Mouse (Mus musculus): Measurements from ENCODE around the gene E4f1.

The E4f1 gene

DNA sequence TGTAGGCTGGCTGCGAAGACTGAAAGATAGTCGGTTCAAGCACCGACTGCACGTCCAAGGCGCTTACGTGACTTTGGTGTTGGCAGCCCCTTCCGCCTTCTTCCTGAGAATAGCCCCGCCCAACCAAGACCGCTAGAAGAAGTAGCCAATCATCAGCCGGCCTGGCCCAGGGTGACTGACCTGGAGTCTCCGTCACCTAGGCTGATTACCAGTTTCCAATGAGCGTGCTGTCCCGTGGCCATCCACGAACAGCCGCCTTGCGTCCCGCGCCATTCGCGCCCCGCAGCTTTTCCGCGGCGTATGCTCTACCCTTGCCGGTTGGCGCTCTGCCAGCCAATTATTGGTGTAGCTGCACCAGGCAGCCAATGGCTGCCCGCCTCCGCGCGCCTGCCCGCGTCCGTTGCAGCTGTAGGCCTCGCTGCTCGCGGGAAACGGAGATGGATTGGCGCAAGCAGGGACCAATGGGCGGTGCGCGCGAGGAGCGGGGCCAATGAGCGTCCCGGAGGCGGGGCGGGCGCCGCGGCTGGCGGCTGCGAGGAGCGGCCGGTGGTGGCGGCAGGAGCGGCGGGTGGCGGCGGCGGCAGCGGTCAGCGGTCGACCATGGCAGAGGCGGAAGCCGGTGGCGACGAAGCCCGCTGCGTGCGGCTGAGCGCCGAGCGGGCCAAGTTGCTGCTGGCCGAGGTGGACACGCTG is at the start of gene E4f1, which contains the start of gene Pgp:
Gene E4f1 (minus strand): TSS at position 404 of the 693 bp plus-strand sequence.
Gene Pgp (plus strand): TSS at position 483 of the 693 bp plus-strand sequence.
- DNase-seq, result peak; percentile 99

DNA sequence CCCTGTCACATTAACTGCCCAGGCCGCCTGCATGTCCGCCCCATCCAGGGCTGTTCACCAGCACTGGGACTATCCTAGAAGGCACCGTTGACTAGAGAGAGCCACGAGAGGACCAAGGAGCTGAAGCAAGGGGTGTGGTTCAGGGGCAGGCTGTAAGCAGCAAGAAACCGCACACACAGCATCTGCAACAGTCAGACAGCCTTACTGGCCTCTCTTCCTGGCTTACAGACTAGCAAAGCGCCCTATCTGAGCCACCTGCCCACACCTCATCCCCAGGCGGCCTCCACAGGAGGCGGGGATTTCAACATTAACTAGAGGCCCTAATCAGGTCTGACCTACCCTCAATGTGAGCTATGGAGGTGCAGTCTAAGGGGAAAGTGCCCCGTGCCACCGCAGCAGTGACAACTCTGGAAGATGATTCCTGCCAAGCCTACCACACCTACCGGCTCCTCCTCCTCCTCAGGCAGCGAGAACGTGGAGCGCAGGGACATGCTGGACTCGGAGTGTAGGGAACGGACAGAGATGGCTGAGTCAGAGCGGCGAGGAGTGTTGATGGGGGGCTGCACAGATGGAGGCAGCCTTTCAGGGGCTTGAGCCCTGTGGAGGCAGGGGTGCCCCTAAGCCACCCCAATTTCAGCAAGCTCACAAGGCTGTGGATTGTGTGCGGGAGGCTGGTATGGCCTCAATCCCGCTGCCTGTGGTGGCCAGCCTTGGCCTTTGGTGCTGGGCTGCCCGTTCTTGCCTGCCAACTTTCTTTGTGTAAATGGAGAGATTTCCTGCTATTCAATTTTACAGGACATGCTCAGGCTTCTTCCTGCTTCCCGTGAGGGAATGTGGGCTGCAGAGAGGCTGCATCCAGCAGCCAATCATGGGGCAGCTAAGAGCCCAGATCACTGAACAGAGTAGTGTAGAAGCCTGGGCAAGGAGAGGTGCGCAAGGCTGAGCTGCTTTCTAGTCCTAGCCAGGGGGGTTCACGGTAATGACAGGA is 44.5 kb upstream of the E4f1 start:
- peak; percentile 10 for DNase-seq

DNA sequence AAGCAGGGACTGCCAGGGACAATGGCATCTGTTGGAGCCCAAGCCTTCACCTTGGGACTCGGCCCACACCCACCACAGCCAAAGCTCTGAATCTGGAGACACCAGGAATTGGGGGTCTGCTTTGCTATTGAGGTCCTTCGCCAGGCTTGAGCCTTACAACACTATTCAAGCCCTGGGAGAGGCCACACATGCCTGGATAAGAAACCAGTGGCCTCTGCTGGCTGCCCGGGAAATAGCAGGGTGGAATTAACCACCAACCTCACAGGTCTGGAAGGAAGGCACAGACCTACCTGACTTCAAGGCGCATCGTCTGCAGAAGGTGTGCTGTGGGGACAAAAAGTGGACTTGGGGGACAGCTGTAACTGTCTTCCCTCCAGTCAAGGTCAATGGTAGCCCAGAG is 43.5 kb upstream of the E4f1 start:
- peak; percentile 72 for DNase-seq

DNA sequence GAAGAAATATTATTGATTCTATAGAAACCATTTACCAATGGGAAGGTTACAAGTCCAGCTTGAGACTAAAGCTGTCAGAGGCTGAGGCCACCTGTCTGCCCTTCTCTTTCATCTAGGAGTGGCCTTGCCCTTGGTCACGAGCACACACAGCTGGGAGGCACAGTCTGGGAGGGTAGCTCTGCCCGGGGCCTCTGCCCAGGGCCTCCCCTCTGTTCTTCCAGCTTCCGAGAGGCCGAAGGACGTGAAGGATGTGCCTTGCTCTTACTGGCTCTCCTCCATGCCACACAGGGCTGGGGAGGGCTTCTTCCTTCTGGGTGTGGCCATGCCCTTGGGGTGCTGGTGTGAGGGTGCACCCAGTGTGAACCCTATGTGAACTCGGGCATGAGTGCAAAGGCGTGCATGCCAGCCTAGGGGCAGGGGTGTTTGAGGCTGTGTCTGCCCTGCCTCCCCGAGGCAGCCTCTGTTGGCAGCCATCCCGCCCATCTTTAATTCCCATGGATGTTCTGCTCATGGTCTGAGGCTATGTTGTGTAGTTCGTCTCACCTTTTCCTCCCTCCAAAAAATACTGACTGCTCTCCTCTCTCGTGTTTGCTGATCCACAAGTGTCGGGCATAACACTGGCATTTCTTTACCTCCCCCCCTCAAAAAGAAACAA is 37.8 kb upstream of the E4f1 start:
- DNase-seq, result no peak

DNA sequence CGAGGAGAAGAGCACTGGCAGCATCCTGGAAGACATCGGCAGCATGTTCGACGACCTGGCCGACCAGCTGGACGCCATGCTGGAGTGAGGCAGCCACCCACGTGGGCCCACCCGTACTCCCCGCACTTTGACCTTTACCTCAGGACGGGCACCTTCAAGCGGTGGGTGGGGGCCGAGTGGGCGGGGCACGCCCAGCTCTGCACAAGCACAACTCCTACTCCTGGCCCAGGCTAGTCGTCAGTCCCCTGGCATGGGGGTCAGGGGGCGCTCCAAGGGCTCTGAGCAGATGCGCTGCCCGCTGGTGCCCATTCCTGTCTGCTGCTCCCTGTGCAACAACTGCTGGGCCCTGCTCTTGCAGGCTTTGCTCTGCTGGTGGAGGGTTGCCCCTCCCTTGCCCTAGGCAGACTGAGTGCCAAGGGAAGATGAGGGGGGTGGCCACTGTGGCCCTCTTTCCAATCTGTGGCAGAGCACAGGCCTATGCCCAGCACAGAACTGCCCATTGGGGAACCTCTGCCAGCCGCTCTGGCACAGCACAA is 37.1 kb upstream of the E4f1 start:
- no peak for DNase-seq

DNA sequence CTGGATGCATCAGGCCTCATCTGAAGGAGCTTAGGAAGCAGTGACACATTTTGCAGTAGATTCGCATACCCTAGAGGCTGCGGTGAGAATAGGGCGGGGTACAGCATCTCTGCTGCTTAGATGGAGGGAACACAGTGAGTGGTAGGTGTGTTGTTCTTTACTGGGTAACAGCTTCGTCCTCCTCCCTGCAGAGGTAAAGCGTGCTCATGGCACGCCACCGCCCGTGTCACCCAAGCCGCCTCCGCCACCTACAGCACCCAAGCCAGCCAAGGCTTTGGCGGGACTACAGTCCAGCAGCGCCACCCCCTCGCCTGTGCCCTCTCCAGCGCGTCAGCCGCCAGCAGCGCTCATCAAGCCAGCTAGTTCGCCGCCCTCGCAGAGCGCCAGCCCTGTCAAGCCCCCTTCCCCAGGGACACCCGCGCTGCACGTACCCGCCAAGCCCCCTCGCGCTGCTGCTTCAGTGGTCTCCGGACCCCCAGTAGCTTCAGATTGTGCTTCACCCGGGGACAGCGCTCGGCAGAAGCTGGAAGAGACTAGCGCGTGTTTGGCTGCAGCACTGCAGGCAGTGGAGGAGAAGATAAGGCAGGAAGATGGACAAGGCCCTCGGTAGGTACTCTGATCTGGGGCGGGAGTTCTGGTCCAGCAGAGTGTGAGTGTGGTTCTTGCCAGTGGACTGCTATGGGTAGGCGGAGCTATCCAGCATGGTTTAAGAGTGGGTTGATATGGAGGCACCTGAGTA is 36.4 kb upstream of the E4f1 start:
- DNase-seq, result no peak

DNA sequence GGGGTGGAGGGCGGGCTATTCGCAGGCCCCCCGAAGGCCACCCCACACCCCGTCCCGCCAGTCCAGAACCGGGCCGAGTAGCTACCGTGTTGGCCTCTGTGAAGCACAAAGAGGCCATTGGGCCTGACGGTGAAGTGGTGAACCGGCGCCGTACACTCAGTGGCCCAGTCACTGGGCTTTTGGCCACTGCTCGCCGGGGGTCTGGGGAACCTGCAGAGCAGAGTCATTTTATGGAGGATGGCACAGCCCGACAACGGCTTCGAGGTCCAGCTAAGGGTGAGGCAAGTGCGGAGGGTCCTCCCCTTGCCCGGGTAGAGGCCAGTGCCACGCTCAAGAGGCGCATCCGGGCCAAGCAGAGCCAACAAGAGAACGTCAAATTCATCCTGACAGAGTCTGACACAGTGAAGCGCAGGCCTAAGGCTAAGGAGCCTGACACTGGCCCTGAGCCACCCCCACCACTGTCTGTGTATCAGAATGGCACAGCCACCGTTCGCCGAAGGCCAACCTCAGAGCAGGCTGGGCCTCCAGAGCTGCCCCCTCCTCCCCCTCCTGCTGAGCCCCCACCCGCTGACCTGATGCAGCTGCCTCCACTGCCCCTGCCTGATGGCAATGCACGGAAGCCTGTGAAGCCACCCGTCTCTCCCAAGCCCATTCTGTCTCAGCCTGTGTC is 35.3 kb upstream of the E4f1 start:
- no peak for DNase-seq

DNA sequence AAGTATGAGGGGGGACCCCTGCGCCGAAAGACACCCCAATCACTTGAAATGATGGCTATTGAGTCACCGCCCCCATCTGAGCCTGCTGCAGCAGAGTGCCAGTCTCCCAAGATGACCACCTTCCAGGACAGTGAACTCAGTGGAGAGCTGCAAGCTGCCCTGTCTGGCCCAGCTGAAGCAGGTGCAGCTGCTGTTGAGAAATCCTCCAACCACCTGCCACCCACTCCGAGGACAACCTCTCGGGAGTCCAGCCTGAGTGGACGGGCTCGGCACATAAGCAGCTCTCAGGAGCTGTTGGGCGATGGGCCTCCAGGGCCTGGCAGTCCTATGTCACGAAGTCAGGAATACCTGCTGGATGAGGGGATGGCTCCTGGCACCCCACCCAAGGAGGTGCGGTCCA is 34.0 kb upstream of the E4f1 start:
- no peak for DNase-seq

DNA sequence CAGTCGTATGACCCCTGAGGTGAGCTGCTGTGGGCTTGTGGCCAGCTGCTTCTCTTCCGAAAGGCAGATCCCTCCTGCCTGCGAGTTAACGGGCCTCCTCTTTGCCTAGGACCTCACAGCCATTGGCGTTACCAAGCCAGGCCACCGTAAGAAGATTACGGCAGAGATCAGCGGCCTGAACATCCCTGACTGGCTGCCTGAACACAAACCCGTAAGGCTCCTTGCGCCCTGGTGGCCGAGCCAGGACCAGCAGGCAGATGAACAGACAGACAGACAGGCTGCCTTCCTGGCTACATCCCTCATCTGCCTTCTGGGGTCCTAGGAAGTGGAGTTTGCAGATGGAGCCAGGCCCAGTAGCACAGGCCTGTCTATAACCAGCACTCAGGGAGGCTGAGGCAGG is 32.1 kb upstream of the E4f1 start:
- no peak for DNase-seq

DNA sequence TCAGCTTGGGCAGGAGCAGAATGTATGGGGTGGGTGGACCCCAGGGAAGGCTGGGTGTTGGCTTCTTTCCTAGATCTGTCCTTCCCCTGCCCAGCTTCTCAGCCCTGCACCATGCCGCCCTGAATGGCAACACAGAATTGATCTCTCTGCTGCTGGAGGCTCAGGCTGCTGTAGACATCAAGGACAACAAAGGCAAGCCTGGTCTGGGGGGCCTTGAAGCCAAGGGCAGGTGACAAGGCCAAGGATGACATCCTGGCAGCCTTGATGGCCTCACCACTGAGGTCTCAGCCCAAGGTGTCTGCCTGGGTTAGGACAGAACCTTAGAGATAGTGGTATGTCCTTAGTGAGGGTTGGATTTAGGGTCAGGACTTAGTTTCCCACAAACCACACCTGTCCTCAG is 25.9 kb upstream of the E4f1 start:
- no peak for DNase-seq

DNA sequence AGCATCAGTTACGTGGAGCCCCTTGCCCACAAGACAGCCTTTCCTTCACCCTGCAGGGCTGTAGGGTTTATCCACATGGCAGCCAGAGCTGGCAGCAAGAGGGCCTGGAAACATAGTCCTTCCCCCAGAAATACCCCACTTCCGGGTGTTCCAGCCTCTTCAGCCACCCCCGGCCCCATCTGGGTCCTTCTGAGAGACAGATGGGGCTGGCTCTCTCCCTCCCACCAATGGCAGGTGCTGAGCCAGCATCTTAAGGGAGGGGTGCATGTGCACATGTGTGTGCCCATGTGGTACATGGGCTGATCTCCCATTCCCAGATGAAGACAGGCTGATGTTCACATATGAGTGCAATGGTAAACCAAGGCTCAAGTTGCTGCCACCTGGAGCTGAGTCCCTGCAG is 25.3 kb upstream of the E4f1 start:
- DNase-seq, result no peak

DNA sequence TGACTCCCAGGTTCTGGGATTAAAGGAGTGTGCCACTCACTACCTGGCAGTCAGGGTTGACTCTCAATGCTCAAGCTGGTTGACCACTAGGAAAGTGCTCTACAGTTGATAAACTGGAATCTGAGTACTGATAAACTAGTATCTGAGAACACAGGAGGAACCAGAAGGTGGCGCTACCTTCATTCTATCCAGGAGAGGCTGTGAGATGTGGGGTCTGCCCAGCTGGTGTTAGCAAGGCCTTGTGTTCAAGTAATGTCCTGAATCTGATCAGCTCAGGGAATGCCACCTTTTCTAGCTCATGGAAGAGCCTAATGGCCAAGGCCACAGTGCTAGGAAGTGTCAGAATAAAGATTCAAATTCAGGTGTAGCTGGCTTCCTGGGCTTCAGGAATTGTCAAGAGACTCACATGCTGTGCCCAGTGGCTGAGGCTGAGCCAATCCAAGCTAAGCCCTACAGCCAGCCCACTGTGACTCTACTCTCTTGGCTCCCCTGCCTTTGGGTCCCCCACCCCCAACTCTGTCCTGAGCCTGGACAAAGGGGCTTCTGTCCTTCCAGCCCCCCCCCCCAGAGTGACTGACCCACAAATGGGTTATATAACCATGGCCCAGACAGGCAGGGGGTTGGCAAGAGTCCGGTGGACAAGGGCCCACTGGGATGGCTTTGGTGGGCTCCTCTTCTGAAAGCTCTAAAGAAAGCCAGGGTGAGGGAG is 24.7 kb upstream of the E4f1 start:
- peak; percentile 45 for DNase-seq

DNA sequence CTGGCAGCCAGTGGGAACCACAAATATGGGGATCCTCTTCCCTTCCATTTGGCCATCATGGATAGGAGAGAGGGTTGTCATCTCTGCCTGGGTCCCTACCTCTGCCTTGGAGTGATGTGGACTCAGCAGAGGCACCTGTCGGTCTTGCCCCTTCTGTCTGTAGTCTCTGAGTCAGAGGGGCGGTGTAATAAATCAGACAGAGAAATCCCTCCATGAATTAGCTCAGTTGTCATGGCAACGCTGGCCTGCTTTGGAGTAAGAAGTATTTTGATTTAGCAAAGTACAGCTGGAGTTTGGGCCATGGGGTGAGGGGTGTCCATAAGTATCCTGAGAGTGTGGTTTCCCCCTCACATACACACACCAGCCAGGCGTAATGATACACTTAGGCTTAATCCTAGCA is 20.3 kb upstream of the E4f1 start:
- DNase-seq, result no peak

DNA sequence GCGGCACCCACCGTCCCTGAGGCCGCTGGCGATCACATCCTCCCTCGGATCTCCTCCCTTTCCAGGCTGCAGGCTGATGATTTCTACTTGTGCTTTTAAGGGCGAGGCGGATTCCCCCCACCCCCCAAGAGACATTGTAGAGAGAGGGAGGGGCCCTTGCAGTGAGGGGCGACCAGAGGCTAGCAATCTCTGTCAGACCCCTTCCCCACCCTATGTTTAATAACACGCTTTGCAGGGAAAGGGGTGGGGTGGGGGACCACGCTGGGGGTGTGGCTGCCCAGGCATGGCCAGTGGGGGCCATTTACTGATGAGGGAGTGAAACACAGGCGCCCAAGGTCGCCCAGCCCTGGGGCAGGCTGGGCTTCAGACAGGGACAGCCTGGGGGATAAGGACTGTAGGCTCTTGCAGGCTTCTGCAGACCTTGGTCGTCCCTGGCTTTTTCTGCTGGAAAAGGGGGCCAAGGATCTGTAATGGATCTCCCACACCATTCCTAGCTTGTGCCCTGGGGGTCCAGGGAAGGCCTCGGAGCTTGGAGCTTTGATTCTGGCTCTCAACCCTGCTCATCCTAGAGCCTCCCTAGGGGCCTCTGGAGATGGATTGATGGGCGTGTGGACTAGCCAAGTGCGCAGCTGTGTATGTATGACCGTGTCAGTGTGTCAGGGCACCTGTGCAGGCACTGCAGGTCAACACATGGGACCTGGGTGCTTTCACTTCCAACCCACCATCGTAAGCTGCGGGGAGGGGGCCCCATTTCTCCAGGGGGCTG is 19.3 kb upstream of the E4f1 start:
- DNase-seq, result no peak

DNA sequence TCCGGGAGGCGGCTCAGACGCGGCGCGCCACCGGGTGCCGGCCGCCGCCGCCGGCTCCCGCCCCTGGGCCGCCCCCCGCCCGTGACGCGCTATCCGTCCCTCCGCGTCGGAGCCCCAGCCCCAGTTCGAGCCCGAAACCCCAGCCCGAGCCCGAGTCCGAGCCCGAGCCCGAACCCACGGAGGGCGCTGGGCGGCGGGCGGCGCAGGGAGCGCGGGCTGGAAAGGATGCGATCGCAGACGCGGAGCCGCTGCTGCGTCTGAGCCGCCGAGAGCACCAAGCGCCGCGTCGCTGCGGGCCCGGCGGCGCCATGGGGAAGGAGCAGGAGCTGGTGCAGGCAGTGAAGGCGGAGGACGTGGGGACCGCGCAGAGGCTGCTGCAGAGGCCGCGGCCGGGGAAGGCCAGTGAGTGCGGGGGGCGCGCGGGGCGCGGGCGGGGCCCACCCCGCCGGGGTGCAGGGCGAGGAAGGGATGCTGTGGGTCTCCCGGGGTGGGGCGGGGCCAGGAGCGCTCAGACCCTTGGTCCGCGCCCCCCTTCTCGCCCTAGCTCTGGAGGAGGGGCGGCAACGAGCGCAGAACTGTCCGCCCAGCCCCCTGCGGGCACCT is 18.6 kb upstream of the E4f1 start:
- DNase-seq, result no peak

DNA sequence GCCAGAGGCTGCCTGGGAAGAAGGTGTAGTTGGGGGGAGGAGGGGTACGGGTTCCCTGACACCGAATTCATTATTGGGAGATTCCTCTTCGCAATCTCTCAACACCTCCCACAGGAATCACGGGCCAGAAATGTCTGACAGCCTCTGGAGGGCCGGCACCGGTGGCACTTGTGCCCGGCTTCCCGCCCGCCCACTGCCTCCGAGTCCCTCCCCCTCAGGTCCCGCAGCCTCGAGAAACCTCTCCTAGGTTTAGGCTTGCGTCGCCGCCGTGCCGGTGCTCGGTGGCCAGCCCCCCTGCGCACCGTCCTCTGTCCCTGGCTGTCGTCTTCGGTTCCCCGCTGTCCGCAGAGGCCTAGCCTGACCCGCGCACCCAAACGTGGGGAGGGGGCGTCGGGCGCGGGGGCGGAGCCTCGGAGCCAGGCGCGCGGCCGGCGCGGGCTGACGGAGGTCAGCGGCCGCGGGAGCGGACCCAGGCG is 18.1 kb upstream of the E4f1 start, which contains the start of gene Caskin1:
Gene Caskin1 (plus strand): TSS at position 416 of the 476 bp plus-strand sequence.
- DNase-seq, result no peak

DNA sequence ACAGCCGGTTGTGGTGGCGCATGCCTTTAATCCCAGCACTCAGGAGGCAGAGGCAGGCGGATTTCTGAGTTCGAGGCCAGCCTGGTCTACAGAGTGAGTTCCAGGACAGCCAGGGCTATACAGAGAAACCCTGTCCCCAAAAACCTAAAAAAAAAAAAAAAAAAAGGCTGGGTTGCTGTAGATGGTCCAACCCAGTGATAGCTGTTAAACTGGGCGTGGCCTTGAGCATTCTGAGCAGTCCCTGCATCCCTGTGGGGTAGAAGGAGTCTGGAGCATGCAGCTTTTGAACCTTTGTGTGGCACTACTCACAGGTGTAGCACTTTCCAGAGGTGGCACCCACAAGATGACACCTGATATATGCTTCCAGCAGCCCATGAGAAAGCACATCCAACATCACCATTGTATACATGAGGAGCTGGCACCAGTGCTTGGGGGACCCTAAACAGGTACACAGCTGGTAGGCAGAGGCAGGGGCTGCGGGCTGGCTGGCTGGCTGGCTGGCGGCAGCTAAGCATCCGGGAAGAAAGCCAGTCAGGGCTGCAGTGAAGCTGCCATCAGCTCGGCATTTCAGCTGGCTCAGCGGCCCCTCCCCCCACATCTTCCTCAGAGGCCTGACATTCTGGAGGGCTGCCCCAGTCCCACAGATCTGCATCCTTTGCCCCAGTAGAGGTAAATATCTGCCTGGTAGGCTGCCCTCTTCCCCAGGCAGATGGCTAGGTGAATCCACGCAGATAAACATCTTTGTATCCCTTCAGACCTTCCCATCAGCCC is 15.2 kb upstream of the E4f1 start:
- DNase-seq, result no peak

DNA sequence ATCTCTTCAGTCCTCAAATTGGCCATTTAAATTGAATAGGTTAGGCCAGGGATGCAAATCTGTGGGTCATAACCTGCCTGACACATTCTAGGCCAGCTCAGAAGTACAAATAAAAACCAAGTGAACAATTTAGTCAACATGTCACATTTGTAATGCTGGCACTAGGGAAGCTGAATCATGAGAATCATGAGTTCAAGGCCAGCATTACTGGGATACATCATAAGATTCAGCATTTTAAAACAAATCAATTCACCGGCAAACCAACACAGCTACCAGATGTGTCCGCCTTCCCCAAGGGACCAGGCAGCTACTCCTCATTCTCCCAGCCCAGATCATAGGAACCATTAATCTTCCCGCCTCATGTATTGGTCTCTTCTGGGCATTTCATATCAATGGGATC is 13.4 kb upstream of the E4f1 start:
- no peak for DNase-seq

Measured in kidney, adult 18-20 months (tissue).